9 mouse cellular contexts compared by ENCODE assay signal in genomic region chr7:16940292-16940691, GRCm38 (mm10). TPM values are rescaled to one million over a fixed set of nuclear protein-coding genes. Genes with fewer than 3 reads are reported as not detected.
DNase-seq lines count a peak whose midpoint lies in the region; ATAC-seq and TF ChIP-seq lines count a peak whose summit lies in the region.
"Had no signal": no experiment of that assay in that cellular context is flagged by ENCODE, and none has a peak within 500 bp of the region (broad histone marks: within the 10 kb centered on the region; RNA-seq: fewer than 3 reads in every experiment).

No protein-coding gene starts in this region.

- no peak for ATAC-seq in heart, embryonic 15.5 days (replicated peaks; ENCODE audit: insufficient number of reproducible peaks, insufficient read depth, low FRiP score, low read depth)
- no peak for ATAC-seq in limb, embryonic 13.5 days (ENCODE audit: low FRiP score, low read depth)
- no peak for ATAC-seq in liver, postnatal 0 days

- WGBS in heart, embryonic 15.5 days, result 26% methylated on average over 7 of the region's 7 CpGs
- WGBS in limb, embryonic 13.5 days, result 52% methylated on average over 7 of the region's 7 CpGs
- 60% methylated on average over 7 of the region's 7 CpGs for WGBS in liver, postnatal 0 days (ENCODE audit: insufficient replicate concordance)

- H3K36me3 ChIP-seq in heart, embryonic 15.5 days, result no peaks in the 10 kb centered on the region
- H3K36me3 ChIP-seq in limb, embryonic 13.5 days, result no peaks in the 10 kb centered on the region
- no peaks in the 10 kb centered on the region for H3K36me3 ChIP-seq in liver, postnatal 0 days (replicated peaks; ENCODE audit: insufficient read depth, low read length)

- intact Hi-C loops in gastrocnemius, adult 2 months (cut with DNase I), result no loop called here

- no peak for TF ChIP-seq CTCF in gastrocnemius, adult 2 months (IDR thresholded peaks at IDR 0.05)
- TF ChIP-seq CTCF in liver, postnatal 0 days (IDR thresholded peaks at IDR 0.05; ENCODE audit: low read depth), result no peak

- no peaks in the 10 kb centered on the region for H3K9me3 ChIP-seq in heart, embryonic 15.5 days (replicated peaks)
- H3K9me3 ChIP-seq in limb, embryonic 13.5 days, result no peaks in the 10 kb centered on the region
- H3K9me3 ChIP-seq in liver, postnatal 0 days (ENCODE audit: low read length), result no peaks in the 10 kb centered on the region

- H3K27ac ChIP-seq in gastrocnemius, adult 2 months, result peak overlapping the region; percentile 24; the same call in 1 of the 2 replicates
- H3K27ac ChIP-seq in heart, embryonic 15.5 days, result peak overlapping the region; percentile 27
- H3K27ac ChIP-seq in limb, embryonic 13.5 days, result peak overlapping the region; percentile 67
- H3K27ac ChIP-seq in liver, postnatal 0 days (ENCODE audit: low read depth), result no peak overlapping the region

- DNase-seq in gastrocnemius, adult 2 months, result no peak
- DNase-seq in gastrocnemius, adult 18-20 months (ENCODE audit: low spot score), result no peak
- peak; percentile 63 for DNase-seq in adrenal gland, postnatal 14 days
- no peak for DNase-seq in liver, postnatal 0 days
- no peak for DNase-seq in thymus, postnatal 0 days (ENCODE audit: low spot score)
- no peak for DNase-seq in spleen, postnatal 36 days (ENCODE audit: low spot score in 2 of 2)

- no peak overlapping the region for H3K4me2 ChIP-seq in heart, embryonic 15.5 days
- H3K4me2 ChIP-seq in limb, embryonic 13.5 days (replicated peaks), result no peak overlapping the region
- H3K4me2 ChIP-seq in liver, postnatal 0 days (ENCODE audit: low read depth, low read length), result no peak overlapping the region

- no peak overlapping the region for H3K4me3 ChIP-seq in gastrocnemius, adult 2 months
- H3K4me3 ChIP-seq in heart, embryonic 15.5 days, result no peak overlapping the region
- no peak overlapping the region for H3K4me3 ChIP-seq in limb, embryonic 13.5 days
- H3K4me3 ChIP-seq in liver, postnatal 0 days (ENCODE audit: low read depth, low read length), result no peak overlapping the region

- H3K27me3 ChIP-seq in heart, embryonic 15.5 days, result peaks cover 8% of the 10 kb centered on the region
- peaks cover 6% of the 10 kb centered on the region for H3K27me3 ChIP-seq in limb, embryonic 13.5 days
- H3K27me3 ChIP-seq in liver, postnatal 0 days (ENCODE audit: insufficient read depth, low read length), result peaks cover 16% of the 10 kb centered on the region

- H3K9ac ChIP-seq in heart, embryonic 15.5 days, result no peak overlapping the region
- H3K9ac ChIP-seq in limb, embryonic 13.5 days, result no peak overlapping the region
- no peak overlapping the region for H3K9ac ChIP-seq in liver, postnatal 0 days (replicated peaks)

- H3K4me1 ChIP-seq in heart, embryonic 15.5 days (replicated peaks), result peaks cover 28% of the 10 kb centered on the region
- peaks cover 36% of the 10 kb centered on the region for H3K4me1 ChIP-seq in limb, embryonic 13.5 days
- H3K4me1 ChIP-seq in liver, postnatal 0 days (ENCODE audit: insufficient read depth), result peaks cover 6% of the 10 kb centered on the region

- TF ChIP-seq EP300 in liver, postnatal 0 days (IDR thresholded peaks at IDR 0.05; ENCODE audit: low read depth), result no peak

RNA-seq across cellular contexts. Expression of gene Pnmal2, which starts 4.2 kb away (rescaled TPM):
- under 1 TPM; 0.74 to 0.86 TPM for total RNA-seq in gastrocnemius, adult 2 months (2021)
- under 1 TPM; 0.50 to 0.64 TPM for total RNA-seq in gastrocnemius, adult 18-20 months (2021)
- total RNA-seq in adrenal gland, postnatal 14 days (2021), result 24.6 and 27.2 TPM in 2 replicates
- 4.7 and 6.2 TPM in 2 replicates for polyA plus RNA-seq in heart, embryonic 15.5 days (2015; fragmentation: Nextera tagmentation; extraction: Ambion mirVana)
- 22.7 and 23.4 TPM in 2 replicates for polyA plus RNA-seq in limb, embryonic 13.5 days (2015; fragmentation: Nextera tagmentation; extraction: Ambion mirVana)
- polyA plus RNA-seq in liver, postnatal 0 days (2015; fragmentation: Nextera tagmentation; extraction: Ambion mirVana), result 0.06 and 0.09 TPM in 2 replicates
- 5.1 and 6.4 TPM in 2 replicates for polyA plus RNA-seq in thymus, postnatal 0 days (2015; fragmentation: Nextera tagmentation; extraction: Ambion mirVana)
- total RNA-seq: common myeloid progenitor, adult 5-6 weeks had no signal

RNA-seq across cellular contexts. Expression of gene Calm3, which starts 16.4 kb away (rescaled TPM):
- total RNA-seq in gastrocnemius, adult 2 months (2021), result 100 to 1,000 TPM; 290 to 400 TPM
- total RNA-seq in gastrocnemius, adult 18-20 months (2021), result 100 to 1,000 TPM; 334 to 349 TPM
- total RNA-seq in adrenal gland, postnatal 14 days (2021), result 222 and 231 TPM in 2 replicates
- 96.4 and 98.4 TPM in 2 replicates for polyA plus RNA-seq in heart, embryonic 15.5 days (2015; fragmentation: Nextera tagmentation; extraction: Ambion mirVana)
- polyA plus RNA-seq in limb, embryonic 13.5 days (2015; fragmentation: Nextera tagmentation; extraction: Ambion mirVana), result 103 and 115 TPM in 2 replicates
- polyA plus RNA-seq in liver, postnatal 0 days (2015; fragmentation: Nextera tagmentation; extraction: Ambion mirVana), result 58.8 and 60.3 TPM in 2 replicates
- polyA plus RNA-seq in thymus, postnatal 0 days (2015; fragmentation: Nextera tagmentation; extraction: Ambion mirVana), result 201 and 212 TPM in 2 replicates

RNA-seq across cellular contexts. Expression of gene Pnmal1, which starts 19.2 kb away (rescaled TPM):
- total RNA-seq in gastrocnemius, adult 2 months (2021), result not detected
- not detected for total RNA-seq in gastrocnemius, adult 18-20 months (2021)
- total RNA-seq in adrenal gland, postnatal 14 days (2021), result 4.6 and 5.6 TPM in 2 replicates
- polyA plus RNA-seq in heart, embryonic 15.5 days (2015; fragmentation: Nextera tagmentation; extraction: Ambion mirVana), result 0.05 and 0.24 TPM in 2 replicates
- polyA plus RNA-seq in limb, embryonic 13.5 days (2015; fragmentation: Nextera tagmentation; extraction: Ambion mirVana), result 1.00 and 1.0 TPM in 2 replicates
- 0.02 and 0.04 TPM in 2 replicates for polyA plus RNA-seq in liver, postnatal 0 days (2015; fragmentation: Nextera tagmentation; extraction: Ambion mirVana)
- 0.04 TPM in 2 replicates for polyA plus RNA-seq in thymus, postnatal 0 days (2015; fragmentation: Nextera tagmentation; extraction: Ambion mirVana)

RNA-seq across cellular contexts. Expression of gene Ptgir, which starts 34.0 kb away (rescaled TPM):
- under 1 TPM; 0.67 to 0.79 TPM for total RNA-seq in gastrocnemius, adult 2 months (2021)
- 1 to 10 TPM in 1 of 2 experiments, under 1 TPM in 1; 0.39 to 2.2 TPM for total RNA-seq in gastrocnemius, adult 18-20 months (2021)
- 1.2 and 2.6 TPM in 2 replicates for total RNA-seq in adrenal gland, postnatal 14 days (2021)
- polyA plus RNA-seq in heart, embryonic 15.5 days (2015; fragmentation: Nextera tagmentation; extraction: Ambion mirVana), result 0.86 and 1.2 TPM in 2 replicates
- 2.0 TPM in 2 replicates for polyA plus RNA-seq in limb, embryonic 13.5 days (2015; fragmentation: Nextera tagmentation; extraction: Ambion mirVana)
- polyA plus RNA-seq in liver, postnatal 0 days (2015; fragmentation: Nextera tagmentation; extraction: Ambion mirVana), result 1.1 and 1.7 TPM in 2 replicates
- 1.9 and 2.6 TPM in 2 replicates for polyA plus RNA-seq in thymus, postnatal 0 days (2015; fragmentation: Nextera tagmentation; extraction: Ambion mirVana)

RNA-seq across cellular contexts. Expression of gene Gm42372, which starts 42.6 kb away (rescaled TPM):
- total RNA-seq in gastrocnemius, adult 2 months (2021), result not detected
- not detected for total RNA-seq in gastrocnemius, adult 18-20 months (2021)
- 1.3 and 1.6 TPM in 2 replicates for total RNA-seq in adrenal gland, postnatal 14 days (2021)
- polyA plus RNA-seq in heart, embryonic 15.5 days (2015; fragmentation: Nextera tagmentation; extraction: Ambion mirVana), result 0.05 and 0.23 TPM in 2 replicates
- 0.27 and 0.31 TPM in 2 replicates for polyA plus RNA-seq in limb, embryonic 13.5 days (2015; fragmentation: Nextera tagmentation; extraction: Ambion mirVana)
- not detected in 2 replicates for polyA plus RNA-seq in liver, postnatal 0 days (2015; fragmentation: Nextera tagmentation; extraction: Ambion mirVana)
- polyA plus RNA-seq in thymus, postnatal 0 days (2015; fragmentation: Nextera tagmentation; extraction: Ambion mirVana), result 0.33 and 0.49 TPM in 2 replicates
